Mouse (Mus musculus): Measurements from ENCODE around the gene Stx1a.

The Stx1a gene

GRCm38 (mm10) chr5:135086871-135087270, 63.6 kb downstream of the Stx1a start:
- DNase-seq (ENCODE audit: low spot score) = no peak

- no peak for DNase-seq (ENCODE audit: low spot score)
Observed at GRCm38 (mm10) chr5:135089653-135090052, 66.4 kb downstream of the Stx1a start, which contains the start of gene Mlxipl. Gene Mlxipl (plus strand): TSS chr5:135089890.

Measured in ovary, postnatal 10 days (tissue).